Mouse (Mus musculus): ENCODE measurements around the gene AW011738.

DNA sequence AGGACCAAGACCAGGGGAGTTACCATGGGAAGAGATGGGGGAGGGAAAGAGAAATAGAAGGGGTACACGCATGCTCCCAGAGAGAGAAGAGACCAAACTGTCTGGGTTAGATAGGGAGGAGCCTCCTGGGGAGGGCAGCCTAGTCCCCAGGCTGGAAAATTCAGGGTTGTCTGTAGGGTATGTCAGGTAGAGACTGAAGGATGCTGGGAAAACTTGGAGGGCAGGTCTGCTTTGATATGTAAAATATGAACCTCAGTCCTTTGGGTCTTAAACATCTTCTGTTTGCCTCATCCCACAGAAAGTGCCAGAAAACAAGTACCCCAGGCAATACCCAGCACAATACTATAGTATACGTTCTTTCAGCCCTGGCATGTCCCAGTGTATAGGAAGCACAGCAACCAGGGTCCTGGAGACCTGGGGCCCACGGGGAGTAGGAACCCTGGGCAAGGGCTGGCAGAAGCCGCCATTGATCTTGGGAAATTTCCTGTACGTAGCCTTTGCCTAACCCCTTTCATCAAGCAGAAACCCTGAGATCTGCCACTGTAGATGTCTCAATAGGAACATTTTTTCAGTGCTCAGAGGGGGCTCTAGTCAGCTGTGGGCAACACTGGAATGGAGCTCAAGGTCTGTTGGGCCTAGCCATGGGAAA lies 14.8 kb upstream of the AW011738 start:
- no peak for TF ChIP-seq GATA1 (IDR thresholded peaks at IDR 0.05; ENCODE audit: borderline replicate concordance, low read length)
- no peak for TF ChIP-seq FLI1 (IDR thresholded peaks at IDR 0.05; ENCODE audit: low read length)
